Mouse (Mus musculus) C2C12 (cell line): Measurements from ENCODE around the gene Rps25.
"Not testable (repeated sequence)": the region's sequence is repeated elsewhere in the genome, so short reads cannot be mapped to it uniquely, and the experiment has no call there.

Experiments used
- CEBPB ChIP-seq: IDR thresholded peaks from one replicate; pipeline ENCODE4 v1.6.1; 2011; ENCODE audit warnings: low read depth, mild to moderate bottlenecking, control low read depth, moderate library complexity
- CTCF ChIP-seq: IDR thresholded peaks from one replicate; pipeline ENCODE4 v1.5.1; 2011; ENCODE audit not compliant: control insufficient read depth, insufficient read depth, insufficient read length
- FOSL1 ChIP-seq: IDR thresholded peaks from one replicate; pipeline ENCODE4 v1.8.0; 2011; ENCODE audit warnings: mild to moderate bottlenecking, low read length; ENCODE audit not compliant: poor library complexity, insufficient read depth, severe bottlenecking
- MAX ChIP-seq: IDR thresholded peaks from one replicate; pipeline ENCODE4 v1.6.1; 2011; ENCODE audit warnings: mild to moderate bottlenecking, control low read depth
- MYOD1 ChIP-seq: IDR thresholded peaks from one replicate; pipeline ENCODE4 v1.6.1; 2011; ENCODE audit warnings: low read depth; ENCODE audit not compliant: control insufficient read depth, insufficient read length
- MYOG ChIP-seq: IDR thresholded peaks from one replicate; pipeline ENCODE4 v1.6.1; 2011; ENCODE audit not compliant: control insufficient read depth, insufficient read length; ENCODE audit errors: extremely low read depth
- USF1 ChIP-seq: IDR thresholded peaks from one replicate; pipeline ENCODE4 v1.6.1; 2011; ENCODE audit warnings: low read depth, mild to moderate bottlenecking, control low read depth, moderate library complexity

GRCm38 (mm10) chr9:44408693-44409092 lies 1.8 kb downstream of the Rps25 start:
- TF ChIP-seq CTCF, USF1, MAX, MYOG, FOSL1, CEBPB, MYOD1: not testable (repeated sequence)
